In the genomic region with DNA sequence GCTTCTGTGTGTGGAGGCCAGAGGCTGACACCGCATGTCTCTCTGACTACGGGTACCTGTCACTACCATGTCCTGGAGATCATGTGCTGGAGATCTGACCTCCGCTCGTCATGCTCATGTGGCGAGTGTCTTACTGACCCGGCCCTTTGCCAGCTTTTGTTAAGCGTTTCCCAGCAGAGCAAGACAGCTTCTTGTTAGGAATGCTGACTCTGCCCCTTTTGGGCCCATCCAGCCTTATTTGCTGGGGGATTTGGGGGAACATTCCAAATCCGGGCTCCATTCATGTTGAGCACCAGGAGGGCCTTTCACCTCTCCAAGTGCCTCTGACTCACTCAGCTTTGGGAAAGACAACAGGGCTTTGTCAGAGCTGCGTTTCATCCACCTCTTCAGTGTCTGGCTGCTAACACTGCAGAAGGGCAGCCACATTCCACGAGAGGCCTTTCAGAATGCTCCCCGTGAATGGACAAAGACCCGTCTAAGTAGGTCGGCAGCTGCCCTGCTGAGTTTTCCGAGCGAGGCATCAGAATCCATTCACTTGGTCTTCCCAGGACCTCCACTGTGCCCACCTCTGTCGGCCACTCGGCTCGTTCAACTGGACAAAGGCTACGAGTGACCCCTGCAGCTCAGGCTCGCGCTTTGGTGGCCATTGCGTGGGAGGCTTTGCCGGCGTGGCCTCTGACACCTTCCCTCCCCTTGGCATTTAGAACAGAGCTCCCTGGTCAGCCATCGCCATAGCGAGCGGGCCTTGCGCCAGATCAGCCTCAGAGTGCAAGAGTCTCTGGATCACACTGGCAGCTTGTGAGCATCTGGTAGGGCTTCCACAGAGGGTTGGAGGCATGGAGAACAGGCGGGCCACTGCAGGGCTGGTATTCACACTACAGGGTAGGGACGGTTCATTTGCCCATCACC, we compare ENCODE assay signal across 8 mouse cellular contexts. TPM values are rescaled to one million over a fixed set of nuclear protein-coding genes. Genes with fewer than 3 reads are reported as not detected.
DNase-seq lines count a peak whose midpoint lies in the region; ATAC-seq lines count a peak whose summit lies in the region.

No protein-coding gene starts in this region.

- H3K9ac ChIP-seq in kidney, embryonic 15.5 days: no peak overlapping the region
- peak overlapping the region; percentile 47 for H3K9ac ChIP-seq in hindbrain, embryonic 11.5 days (ENCODE audit: low read depth, low read length)

- ATAC-seq in kidney, embryonic 15.5 days (replicated peaks; ENCODE audit: low FRiP score): no peak
- ATAC-seq in hindbrain, embryonic 11.5 days (ENCODE audit: low FRiP score): peak; percentile 67

- H3K27ac ChIP-seq in kidney, embryonic 15.5 days: no peak overlapping the region
- peak overlapping the region; percentile 65 for H3K27ac ChIP-seq in hindbrain, embryonic 11.5 days (ENCODE audit: low read depth, low read length)
- H3K27ac ChIP-seq in midbrain, embryonic 10.5 days (replicated peaks): peak overlapping the region; percentile 87

- no peaks in the 10 kb centered on the region for H3K36me3 ChIP-seq in kidney, embryonic 15.5 days
- H3K36me3 ChIP-seq in hindbrain, embryonic 11.5 days (ENCODE audit: control insufficient read depth, insufficient read depth, low read length): no peaks in the 10 kb centered on the region
- H3K36me3 ChIP-seq in midbrain, embryonic 10.5 days: no peaks in the 10 kb centered on the region

- no peaks in the 10 kb centered on the region for H3K27me3 ChIP-seq in kidney, embryonic 15.5 days
- H3K27me3 ChIP-seq in hindbrain, embryonic 11.5 days (ENCODE audit: control insufficient read depth, insufficient read depth, low read length): no peaks in the 10 kb centered on the region
- peaks cover 6% of the 10 kb centered on the region; the same call in 1 of the 2 replicates for H3K27me3 ChIP-seq in midbrain, embryonic 10.5 days (ENCODE audit: low read depth, poor library complexity, severe bottlenecking)

- H3K4me1 ChIP-seq in kidney, embryonic 15.5 days: peaks cover 14% of the 10 kb centered on the region; the same call in 1 of the 2 replicates
- H3K4me1 ChIP-seq in hindbrain, embryonic 11.5 days (replicated peaks; ENCODE audit: control insufficient read depth, insufficient read depth, low read length): peaks cover 11% of the 10 kb centered on the region
- H3K4me1 ChIP-seq in midbrain, embryonic 10.5 days: peaks cover 31% of the 10 kb centered on the region

- H3K9me3 ChIP-seq in kidney, embryonic 15.5 days (replicated peaks): no peaks in the 10 kb centered on the region
- H3K9me3 ChIP-seq in hindbrain, embryonic 11.5 days (ENCODE audit: control insufficient read depth, low read length): no peaks in the 10 kb centered on the region
- no peaks in the 10 kb centered on the region; the same call in 1 of the 2 replicates for H3K9me3 ChIP-seq in midbrain, embryonic 10.5 days (replicated peaks)

- H3K4me3 ChIP-seq in kidney, embryonic 15.5 days (replicated peaks): no peak overlapping the region
- H3K4me3 ChIP-seq in hindbrain, embryonic 11.5 days (ENCODE audit: low read depth, low read length): no peak overlapping the region
- H3K4me3 ChIP-seq in midbrain, embryonic 10.5 days: peak overlapping the region; percentile 37

- H3K4me2 ChIP-seq in kidney, embryonic 15.5 days: no peak overlapping the region
- H3K4me2 ChIP-seq in hindbrain, embryonic 11.5 days (replicated peaks; ENCODE audit: low read depth, low read length): peak overlapping the region; percentile 23; the same call in 1 of the 2 replicates

- peak; percentile 28 for DNase-seq in kidney, adult 11 months
- DNase-seq in cerebellum, adult 9-10 months: peak; percentile 4
- DNase-seq in hindbrain, embryonic 11.5 days (ENCODE audit: low spot score): peak; percentile 61
- peak; percentile 78 for DNase-seq in midbrain, embryonic 10.5 days (ENCODE audit: low spot score)
- no peak for DNase-seq in adrenal gland, adult 8-10 months
- DNase-seq in heart, adult 9 months (ENCODE audit: low spot score in 2 of 2): no peak
- DNase-seq in thymus, postnatal 36 days: no peak

- WGBS in kidney, embryonic 15.5 days: 80% methylated on average over 30 of the region's 30 CpGs
- 23% methylated on average over 30 of the region's 30 CpGs for WGBS in hindbrain, embryonic 11.5 days
- 18% methylated on average over 30 of the region's 30 CpGs for WGBS in midbrain, embryonic 10.5 days

RNA-seq across cellular contexts. Expression of gene Nxnl2, which starts 58.3 kb away (rescaled TPM):
- 1.0 and 2.5 TPM in 2 replicates for polyA plus RNA-seq in kidney, embryonic 15.5 days (2015; fragmentation: Nextera tagmentation; extraction: Ambion mirVana)
- 0.39 and 0.43 TPM in 2 replicates for polyA plus RNA-seq in hindbrain, embryonic 11.5 days (2014; fragmentation: Nextera tagmentation; extraction: Ambion mirVana)
- 0.30 and 0.70 TPM in 2 replicates for polyA plus RNA-seq in midbrain, embryonic 10.5 days (2016; fragmentation: Nextera tagmentation; extraction: Ambion mirVana)
- under 1 TPM in 2 of 4 experiments, not detected in 2; 0.45 to 0.65 TPM for total RNA-seq in adrenal gland, adult 8-10 months (2022)

Comparison
In these comparisons a context has a peak if more than half of its experiments do, and no peak if none do; other contexts are left out.
1. DNase-seq: peak in kidney, adult 11 months (single experiment), cerebellum, adult 9-10 months (single experiment), hindbrain, embryonic 11.5 days (single experiment) and midbrain, embryonic 10.5 days (single experiment); none in adrenal gland, adult 8-10 months (single experiment), heart, adult 9 months (0 of 2) and thymus, postnatal 36 days (0 of 2).